Mouse (Mus musculus): ENCODE results near the gene Cpd. TPM values are rescaled to one million over a fixed set of nuclear protein-coding genes. Genes with fewer than 3 reads are reported as not detected.

The Cpd gene
- total and polyA plus RNA-seq, 3 experiments = 11.2 to 28.5 (median 27.7) TPM

DNA sequence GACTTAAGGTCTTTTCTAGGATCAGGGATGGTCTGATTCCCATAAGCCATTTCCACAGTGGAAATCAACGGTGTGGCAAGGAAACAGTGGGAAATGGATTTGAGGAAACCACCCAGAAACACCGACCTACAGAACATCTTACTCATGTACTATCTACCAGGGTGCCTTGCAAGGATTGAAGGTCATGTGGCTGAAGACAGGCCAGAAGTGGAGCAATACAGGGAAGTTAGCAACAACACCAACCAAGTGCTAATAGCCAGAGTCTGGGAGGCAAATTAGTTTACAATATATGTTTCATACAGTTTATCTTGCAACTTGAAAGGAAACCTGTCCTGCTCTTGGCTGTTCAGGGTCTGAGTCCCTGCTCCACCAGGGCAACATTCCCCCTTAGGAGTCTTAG is 9.8 kb upstream of the Cpd start:
- H3K27me3 ChIP-seq (replicated peaks) = no peaks in the 10 kb centered on the region
- no peak for DNase-seq (ENCODE audit: extremely low read depth)
- H3K27ac ChIP-seq (ENCODE audit: insufficient read depth, low read depth) = no peak overlapping the region
- peaks cover 19 to 34% of the 10 kb centered on the region in 2 experiments; a peak in 3 of 4 replicates for H3K4me1 ChIP-seq (ENCODE audit: control insufficient read depth in 1 of 2, insufficient read depth in 2 of 2)
- H3K79me2 ChIP-seq (replicated peaks; ENCODE audit: control insufficient read depth, extremely low read depth, insufficient read depth, poor library complexity, severe bottlenecking) = no peaks in the 10 kb centered on the region
- in situ Hi-C loops (cut with MboI; ENCODE audit: low pct_ligation_motif_present, low pct_unique_long_range_greater_than_20kb, low sequenced_read_pairs) (no loop called here), dilution Hi-C loops (cut with MboI; ENCODE audit: extremely low pct_ligation_motif_present, extremely low pct_unique_long_range_greater_than_20kb, low sequenced_read_pairs) (no loop called here)
- H3K9me3 ChIP-seq (replicated peaks; ENCODE audit: low read length) = peaks cover 4% of the 10 kb centered on the region
- H3K36me3 ChIP-seq (replicated peaks in 1 of 2; ENCODE audit: control insufficient read depth in 1 of 2, insufficient read depth in 1 of 2, low read length in 1 of 2) = no peaks in the 10 kb centered on the region
- no peak overlapping the region for H3K4me2 ChIP-seq (ENCODE audit: insufficient read depth, low read depth, poor library complexity, severe bottlenecking)
- no peak overlapping the region for H3K4me3 ChIP-seq (replicated peaks in 1 of 3; ENCODE audit: low read depth in 2 of 3, low read length in 2 of 3, poor library complexity in 1 of 3)
- TF ChIP-seq KAT2A (IDR thresholded peaks at IDR 0.05; ENCODE audit: insufficient replicate concordance, low read length) (no peak), MAZ (IDR thresholded peaks at IDR 0.05; ENCODE audit: low read depth, low read length) (no peak), MXI1 (IDR thresholded peaks at IDR 0.05; ENCODE audit: low read depth, low read length) (no peak), HCFC1 (IDR thresholded peaks at IDR 0.05; ENCODE audit: low read depth, low read length) (no peak), PAX5 (IDR thresholded peaks at IDR 0.05; ENCODE audit: low read length) (no peak)
- H3K9ac ChIP-seq (ENCODE audit: insufficient read depth, low read depth) = no peak overlapping the region

DNA sequence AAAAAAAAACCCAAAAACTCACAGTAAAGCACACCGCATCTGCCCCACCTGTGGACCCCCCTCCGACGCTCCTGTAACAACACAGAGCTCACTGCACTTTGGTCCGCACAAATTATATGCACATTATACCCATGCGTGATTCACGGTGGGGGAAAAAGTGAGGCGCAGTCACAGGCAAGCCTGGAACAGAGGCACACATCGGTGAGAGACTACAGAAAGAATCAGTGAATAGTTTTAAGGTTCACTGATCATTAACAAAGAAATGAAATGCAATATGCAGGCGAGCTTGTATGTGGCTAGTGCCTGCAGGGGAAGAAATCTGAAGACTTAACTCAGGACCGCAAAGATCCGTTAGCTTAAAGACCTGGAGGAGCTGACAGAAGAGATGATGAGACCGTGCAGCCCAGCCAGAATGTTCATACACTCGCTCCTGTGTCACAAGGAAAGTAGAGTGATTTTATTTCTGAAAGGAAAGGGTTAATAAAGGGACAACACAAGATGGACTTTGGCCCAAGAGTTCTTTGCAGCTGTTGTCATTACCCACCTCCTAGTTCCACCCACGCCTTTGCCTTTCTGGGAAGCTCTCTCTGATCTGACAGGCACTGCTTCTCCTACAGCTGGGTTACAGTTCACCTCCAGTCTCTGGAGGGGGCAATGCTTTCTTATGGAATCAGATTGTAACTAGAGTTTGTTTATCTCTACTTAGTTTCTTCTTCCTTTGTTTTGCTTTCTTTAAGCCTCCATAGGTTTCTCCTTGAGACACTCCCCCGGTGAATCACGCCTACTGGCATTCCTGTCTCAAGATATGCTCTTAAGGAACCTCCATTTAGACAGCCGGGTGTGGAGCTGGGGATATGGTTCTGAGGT is 7.9 kb upstream of the Cpd start:
- TF ChIP-seq IRF4 (IDR thresholded peaks at IDR 0.05; ENCODE audit: low read depth, low read length) (no peak), KAT2A (IDR thresholded peaks at IDR 0.05; ENCODE audit: insufficient replicate concordance, low read length) (no peak), GABPA (IDR thresholded peaks at IDR 0.05; ENCODE audit: insufficient replicate concordance, low read depth, low read length) (no peak), ETS1 (conservative IDR thresholded peaks at IDR 0.05; ENCODE audit: low read depth, low read length) (no peak), UBTF (IDR thresholded peaks at IDR 0.05; ENCODE audit: low read depth, low read length) (no peak), NELFE (IDR thresholded peaks at IDR 0.05; ENCODE audit: low read depth, low read length) (no peak), MAZ (IDR thresholded peaks at IDR 0.05; ENCODE audit: low read depth, low read length) (no peak), ZC3H11A (IDR thresholded peaks at IDR 0.05; ENCODE audit: low read depth, low read length) (no peak), USF2 (conservative IDR thresholded peaks at IDR 0.05; ENCODE audit: low read depth, low read length) (no peak), CHD2 (IDR thresholded peaks at IDR 0.05; ENCODE audit: low read length) (no peak), BHLHE40 (IDR thresholded peaks at IDR 0.05; ENCODE audit: low read depth, low read length) (no peak), EP300 (IDR thresholded peaks at IDR 0.05; ENCODE audit: low read length) (no peak), MYC (IDR thresholded peaks at IDR 0.05; ENCODE audit: low read depth, low read length) (no peak), PAX5 (IDR thresholded peaks at IDR 0.05; ENCODE audit: low read length) (no peak), E2F4 (IDR thresholded peaks at IDR 0.05; ENCODE audit: insufficient replicate concordance, low read depth, low read length) (no peak), RAD21 (IDR thresholded peaks at IDR 0.05; ENCODE audit: low read depth, low read length) (no peak), JUN (IDR thresholded peaks at IDR 0.05; ENCODE audit: insufficient read depth, low read depth, low read length) (no peak)
- peaks cover 9% of the 10 kb centered on the region for H3K9me3 ChIP-seq (replicated peaks; ENCODE audit: low read length)
- in situ Hi-C loops (cut with MboI; ENCODE audit: low pct_ligation_motif_present, low pct_unique_long_range_greater_than_20kb, low sequenced_read_pairs) = no loop called here
- H3K36me3 ChIP-seq (replicated peaks in 1 of 2; ENCODE audit: control insufficient read depth in 1 of 2, insufficient read depth in 1 of 2, low read length in 1 of 2) = no peaks in the 10 kb centered on the region
- no peak overlapping the region for H3K27ac ChIP-seq (ENCODE audit: insufficient read depth, low read depth)
- dilution Hi-C loops (cut with MboI; ENCODE audit: extremely low pct_ligation_motif_present, extremely low pct_unique_long_range_greater_than_20kb, low sequenced_read_pairs) = no loop called here
- no peak overlapping the region for H3K4me2 ChIP-seq (ENCODE audit: insufficient read depth, low read depth, poor library complexity, severe bottlenecking)
- no peak overlapping the region for H3K9ac ChIP-seq (ENCODE audit: insufficient read depth, low read depth)
- H3K4me3 ChIP-seq (replicated peaks in 1 of 3; ENCODE audit: low read depth in 2 of 3, low read length in 2 of 3, poor library complexity in 1 of 3) = no peak overlapping the region
- H3K4me1 ChIP-seq (ENCODE audit: control insufficient read depth in 1 of 2, insufficient read depth in 2 of 2) = peaks cover 17 to 32% of the 10 kb centered on the region in 2 experiments; a peak in 3 of 4 replicates
- peaks cover 4% of the 10 kb centered on the region for H3K27me3 ChIP-seq (replicated peaks)
- no peak for DNase-seq (ENCODE audit: extremely low read depth)
- H3K79me2 ChIP-seq (replicated peaks; ENCODE audit: control insufficient read depth, extremely low read depth, insufficient read depth, poor library complexity, severe bottlenecking) = no peaks in the 10 kb centered on the region

All from CH12.LX (cell line).